Mouse (Mus musculus): Measurements from ENCODE around the gene Acot7.
A peak's percentile ranks its signal among the peaks of the same experiment; 100 is the strongest.

Gene Acot7

DNA sequence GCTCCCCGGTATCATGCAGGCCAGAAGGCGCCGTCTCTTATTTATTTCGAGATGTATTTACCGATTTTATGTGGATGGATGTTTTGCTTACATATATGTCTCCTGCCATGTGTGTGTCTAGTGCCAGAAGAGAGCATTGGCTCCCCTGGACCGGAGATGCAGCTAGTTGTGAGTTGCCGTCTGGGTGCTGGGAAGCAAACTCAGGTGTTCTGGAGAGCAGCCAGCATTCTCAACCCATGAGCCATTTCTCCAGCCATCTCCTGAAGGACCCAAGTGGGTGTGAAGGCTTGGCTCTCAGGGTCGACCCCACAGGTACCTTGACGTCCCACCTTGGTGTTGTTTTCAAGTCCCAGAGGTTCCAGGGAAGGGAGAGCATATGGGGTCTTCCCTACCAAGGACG lies 4.3 kb downstream of the Acot7 start:
- DNase-seq = no peak

DNA sequence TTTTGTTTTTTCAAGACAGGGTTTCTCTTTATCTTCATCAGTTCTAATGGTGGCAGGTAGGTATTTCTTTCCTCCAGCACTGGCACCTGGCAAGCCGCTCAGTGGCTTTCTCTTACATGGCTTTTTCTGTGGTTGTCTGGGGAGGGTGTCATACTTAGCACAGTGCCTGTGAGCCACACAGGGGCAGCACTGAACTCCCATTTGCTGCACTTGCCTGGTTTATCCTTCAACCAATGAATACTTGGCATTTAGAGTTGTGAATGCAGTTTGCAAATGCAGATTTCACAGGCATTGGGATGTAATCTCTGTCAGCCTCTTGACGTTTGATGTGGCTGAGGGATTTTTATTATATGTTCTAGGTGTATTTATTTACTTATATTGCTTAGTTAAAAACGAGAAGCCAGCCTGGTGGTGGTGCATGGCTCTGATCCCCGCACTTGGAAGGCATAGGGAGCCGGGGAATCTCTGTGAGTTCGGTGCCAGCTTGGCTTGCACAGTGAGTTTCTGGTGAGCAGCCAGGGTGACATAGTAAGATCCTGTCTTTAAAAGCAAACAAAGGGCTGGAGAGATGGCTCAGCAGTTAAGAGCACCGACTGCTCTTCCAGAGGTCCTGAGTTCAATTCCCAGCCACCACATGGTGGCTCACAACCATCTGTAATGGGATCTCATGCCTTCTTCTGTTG lies 6.6 kb downstream of the Acot7 start:
- no peak for DNase-seq

DNA sequence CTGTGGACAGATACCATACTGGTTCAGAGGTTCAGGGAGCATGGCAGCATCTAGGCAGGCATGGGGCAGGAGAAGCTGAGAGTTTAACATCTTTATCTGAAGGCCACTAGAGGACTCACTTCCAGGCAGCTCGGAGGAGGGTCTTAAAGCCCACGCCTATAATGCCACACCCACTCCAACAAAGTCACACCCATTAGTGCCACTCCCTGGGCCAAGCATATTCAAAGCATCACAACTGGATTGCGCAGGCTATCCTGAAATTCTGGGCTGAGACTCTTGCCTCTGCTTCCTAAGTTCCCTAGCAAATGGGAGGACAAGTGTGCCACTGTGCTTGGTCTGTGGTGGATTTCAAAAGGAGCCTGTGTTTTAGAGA lies 7.2 kb downstream of the Acot7 start:
- DNase-seq = no peak

DNA sequence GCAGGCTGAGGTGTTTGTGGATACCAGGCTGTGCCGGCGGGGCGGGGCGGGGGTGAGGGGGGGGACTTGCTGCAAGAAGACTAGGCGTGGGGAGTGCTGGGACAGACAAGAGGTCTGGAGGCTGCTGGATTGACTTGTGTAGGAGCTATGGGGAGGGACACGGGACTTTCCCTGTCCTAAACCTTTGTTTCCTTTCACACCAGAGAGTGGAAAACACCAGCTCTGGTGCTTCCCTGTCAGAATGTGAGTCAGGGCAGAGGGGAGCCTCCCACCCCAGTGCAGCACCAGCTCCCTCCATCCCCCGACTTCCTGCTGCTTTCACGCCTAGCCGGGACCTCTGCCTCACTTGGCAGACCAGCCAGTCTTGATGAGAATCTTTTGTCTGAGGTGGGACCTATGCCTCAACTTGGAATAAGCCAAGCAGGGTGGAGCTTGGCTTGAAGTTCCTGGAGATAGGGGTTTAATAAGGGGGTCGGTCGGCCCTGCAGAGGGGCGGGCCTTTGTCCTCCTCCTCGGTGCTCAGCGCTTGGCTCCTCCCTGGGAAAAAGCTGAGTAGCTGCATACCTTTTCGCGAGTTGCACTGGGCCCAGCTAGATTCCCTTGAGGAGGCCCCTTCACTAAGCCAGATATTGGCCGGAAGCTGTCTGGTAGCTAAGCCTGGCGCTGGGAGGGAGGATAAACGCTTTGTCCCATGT lies 7.7 kb downstream of the Acot7 start:
- no peak for DNase-seq

DNA sequence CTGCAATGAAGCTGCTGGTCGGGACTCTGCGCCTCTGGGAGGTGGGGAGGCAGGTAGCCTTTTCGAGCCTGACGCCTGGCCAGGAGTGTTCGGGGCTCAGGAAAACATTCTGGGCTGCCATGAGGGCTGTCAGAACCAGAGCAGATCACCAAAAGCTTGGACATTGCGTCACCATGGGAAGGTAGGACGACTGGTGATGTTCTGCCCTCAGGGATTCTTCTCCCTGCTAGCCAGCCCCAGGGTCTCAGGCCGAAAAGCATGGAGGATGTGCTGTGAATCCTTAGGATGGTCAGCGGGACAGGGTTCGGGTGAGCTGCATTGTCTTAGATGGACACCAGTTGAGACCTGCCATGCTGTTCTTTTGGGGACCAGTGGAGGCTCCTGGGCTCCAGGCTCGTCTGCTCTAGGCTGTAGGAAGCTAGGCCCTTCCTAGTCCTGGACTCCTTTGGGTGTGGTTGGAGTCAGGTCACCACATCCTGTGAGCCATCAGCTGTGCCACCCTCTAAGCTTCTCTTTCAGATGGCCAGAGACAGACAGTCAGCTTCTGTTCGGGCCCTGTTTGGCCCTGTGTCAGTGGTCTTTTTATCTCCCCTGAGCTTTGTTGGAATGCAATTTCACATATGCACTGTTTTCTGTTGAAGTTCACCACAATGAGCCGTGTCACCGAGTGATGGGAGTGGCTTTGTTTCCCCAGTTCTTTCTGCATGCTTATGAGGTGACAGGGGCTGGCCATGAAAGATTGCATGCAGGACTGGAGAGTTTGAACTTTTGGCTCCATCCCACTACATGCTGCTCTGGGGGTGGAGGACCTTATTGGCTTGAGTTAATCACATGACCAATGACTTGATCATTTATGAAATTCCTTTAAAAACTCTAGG lies 8.5 kb downstream of the Acot7 start:
- no peak for DNase-seq

DNA sequence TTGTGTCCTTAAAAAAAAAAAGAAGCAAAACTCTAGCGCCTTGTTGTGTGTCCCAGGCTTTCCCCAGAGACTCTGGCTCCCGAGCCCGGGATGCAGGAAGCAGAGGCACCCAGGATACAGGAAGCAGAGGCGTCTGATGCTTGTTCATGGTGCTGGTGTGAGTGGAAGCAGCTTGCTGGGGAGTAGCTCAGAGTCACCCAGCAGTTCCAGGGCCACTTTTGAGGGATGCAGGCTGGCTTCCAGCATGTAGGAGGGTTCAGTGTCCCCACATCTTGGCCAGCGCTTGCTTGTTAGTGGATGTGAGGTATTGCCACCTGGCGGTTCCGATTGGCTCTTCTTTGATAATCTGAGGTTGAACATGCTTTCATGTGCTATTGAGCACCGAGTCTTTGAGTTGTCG lies 9.2 kb downstream of the Acot7 start:
- no peak for DNase-seq

DNA sequence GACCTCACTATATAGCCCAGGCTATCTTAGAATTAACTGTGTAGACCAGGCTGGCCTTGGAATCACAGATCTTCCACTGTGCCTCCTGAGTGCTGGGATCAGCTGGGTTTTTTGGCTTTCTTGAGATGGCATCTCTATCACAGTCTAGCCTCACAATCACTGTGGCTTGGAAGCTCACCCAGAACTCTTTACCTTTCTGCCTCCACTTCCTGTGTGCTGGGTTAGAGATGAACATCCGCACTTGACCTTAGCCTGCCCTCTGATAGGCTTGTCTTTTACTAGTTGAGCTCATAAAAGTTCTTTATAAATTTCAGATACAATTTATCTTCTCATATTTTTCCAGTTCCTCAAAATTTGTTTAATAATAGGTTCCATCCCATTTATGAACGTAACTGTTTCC lies 10.7 kb downstream of the Acot7 start:
- no peak for DNase-seq

DNA sequence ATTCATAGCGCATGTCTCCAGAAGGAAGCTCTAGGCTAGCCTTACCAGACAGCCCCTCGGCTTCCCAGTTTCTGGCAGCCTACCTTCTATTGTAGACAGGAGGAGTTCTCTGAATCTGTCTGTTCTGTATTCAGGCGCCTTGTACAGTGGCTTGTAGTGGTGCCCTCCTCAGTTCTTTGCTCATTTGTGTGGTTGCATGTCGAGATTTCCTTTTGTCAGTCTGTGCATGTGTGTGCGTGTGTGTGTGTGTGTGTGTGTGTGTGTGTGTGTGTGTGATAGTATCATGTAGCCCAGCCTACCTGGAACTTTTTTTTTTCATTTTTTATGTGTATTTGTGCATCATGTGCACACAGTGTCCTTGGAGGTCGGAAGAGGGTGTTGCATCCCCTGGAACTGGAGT lies 11.1 kb downstream of the Acot7 start:
- no peak for DNase-seq

DNA sequence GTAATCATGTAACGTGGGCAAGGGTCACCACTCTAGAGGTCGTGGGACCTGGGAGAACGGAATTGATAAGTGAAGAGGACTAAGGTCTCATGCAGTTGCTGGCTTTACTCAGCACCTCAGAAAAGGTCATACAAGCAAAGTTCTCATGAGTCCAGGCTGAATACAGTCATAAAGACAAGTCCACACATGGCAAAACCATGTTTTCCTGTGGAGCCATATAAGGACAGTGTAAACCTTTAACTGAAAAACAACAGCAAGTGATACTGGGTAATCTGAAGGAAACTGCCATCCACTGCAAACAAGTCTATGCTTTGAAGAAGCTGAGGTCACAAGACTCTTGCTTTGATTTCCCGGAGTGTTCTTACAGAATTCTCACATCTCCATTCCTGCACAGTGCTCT lies 11.8 kb downstream of the Acot7 start:
- DNase-seq = no peak

DNA sequence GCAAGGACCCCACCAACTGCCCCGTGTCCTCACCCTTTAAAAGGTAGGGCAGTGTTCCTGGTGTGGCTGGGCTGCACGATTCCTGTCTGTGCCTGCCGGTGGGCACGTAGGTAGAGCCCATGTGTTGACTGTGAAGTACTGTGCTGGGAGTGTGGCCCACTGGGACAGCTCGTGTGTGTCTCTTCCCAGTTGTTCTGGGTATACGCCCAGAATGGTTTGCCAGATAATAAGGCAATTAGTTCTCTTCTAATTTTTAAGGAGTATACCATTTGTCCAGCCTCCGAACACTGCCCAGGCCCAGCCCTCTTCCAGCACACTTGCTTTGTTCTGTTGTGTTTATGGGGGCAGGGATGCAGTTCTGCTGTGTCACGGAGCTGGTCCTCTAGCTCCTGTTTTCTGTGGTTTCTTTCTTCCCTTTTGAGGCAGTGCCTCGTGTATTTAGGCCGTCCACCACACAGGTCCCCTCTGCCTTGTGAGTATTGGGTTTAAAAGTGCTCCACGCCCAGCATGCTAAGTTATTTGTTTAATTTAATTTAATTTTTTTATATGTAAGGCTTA lies 12.2 kb downstream of the Acot7 start:
- DNase-seq = no peak

DNA sequence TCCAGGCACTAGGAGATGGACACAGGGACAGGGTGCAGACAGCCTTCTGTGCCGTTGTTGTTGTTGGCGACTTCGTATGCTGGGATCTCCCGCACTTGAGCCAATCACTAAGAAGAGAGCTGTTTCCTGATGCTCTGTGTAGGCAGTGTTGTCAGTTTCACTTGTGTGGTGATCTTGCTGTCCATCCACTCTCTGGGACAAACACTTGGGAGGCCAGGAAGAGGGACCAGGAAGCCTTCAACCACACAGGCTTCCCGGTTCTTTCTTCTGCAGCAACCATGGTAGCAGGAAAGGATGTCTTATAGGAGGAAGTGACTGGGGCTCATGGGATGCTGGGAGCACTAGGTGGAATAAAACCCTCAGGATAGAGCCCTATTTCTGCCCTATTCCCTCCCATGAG lies 12.8 kb downstream of the Acot7 start:
- no peak for DNase-seq

DNA sequence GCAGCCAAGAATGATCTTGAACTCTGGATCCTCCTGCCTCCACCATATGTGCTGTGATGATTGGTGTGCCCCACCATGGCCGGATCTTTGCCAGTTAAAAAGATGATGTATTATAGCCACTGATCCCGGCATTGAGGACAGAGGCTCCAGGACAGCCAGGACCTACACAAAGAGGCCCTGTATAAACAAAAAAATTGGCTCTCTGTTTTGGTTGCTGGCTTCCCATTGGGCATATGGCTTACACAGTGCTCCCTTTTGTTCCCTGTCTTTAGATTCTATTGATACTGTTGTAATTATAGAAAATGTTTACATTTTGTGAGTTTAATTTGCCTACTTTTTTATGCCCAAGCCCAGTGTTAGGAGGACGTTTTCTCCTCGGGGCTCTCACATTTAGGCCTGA lies 14.6 kb downstream of the Acot7 start:
- peak; percentile 31 for DNase-seq

DNA sequence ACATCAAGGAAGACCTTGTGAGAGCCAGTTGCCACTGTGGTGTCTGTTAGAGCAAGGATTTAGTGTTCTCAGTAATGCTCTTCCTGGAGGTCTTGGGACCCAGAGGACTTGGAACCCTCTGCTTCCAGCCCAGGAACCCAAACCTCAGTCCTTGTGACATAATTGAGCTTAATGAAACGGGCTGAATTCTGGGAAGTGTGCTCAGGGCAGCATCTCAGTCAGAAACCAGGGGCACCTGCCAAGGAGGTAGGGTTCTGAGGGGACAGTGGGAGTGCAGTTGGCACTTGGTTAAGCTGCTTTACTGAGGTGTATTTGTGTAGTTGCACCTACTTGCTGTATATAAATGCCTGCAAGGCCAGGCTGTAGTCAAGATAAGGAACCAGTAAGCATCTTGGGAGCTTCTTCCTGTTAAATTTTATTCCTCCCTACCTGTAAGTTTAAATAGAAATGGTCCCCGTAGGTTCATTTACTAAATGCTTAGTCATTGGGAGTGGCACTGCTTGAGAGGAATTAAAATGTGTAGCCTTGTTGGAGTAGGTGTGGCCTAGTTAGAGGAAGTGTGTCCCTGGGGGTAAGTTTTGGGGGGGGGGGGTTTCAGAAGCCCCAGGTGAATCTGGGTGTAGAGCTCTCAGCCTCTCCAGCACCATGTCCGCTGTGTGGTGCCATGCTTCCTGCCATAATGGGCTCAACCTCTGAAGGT lies 16.7 kb downstream of the Acot7 start:
- DNase-seq = peak; percentile 40

DNA sequence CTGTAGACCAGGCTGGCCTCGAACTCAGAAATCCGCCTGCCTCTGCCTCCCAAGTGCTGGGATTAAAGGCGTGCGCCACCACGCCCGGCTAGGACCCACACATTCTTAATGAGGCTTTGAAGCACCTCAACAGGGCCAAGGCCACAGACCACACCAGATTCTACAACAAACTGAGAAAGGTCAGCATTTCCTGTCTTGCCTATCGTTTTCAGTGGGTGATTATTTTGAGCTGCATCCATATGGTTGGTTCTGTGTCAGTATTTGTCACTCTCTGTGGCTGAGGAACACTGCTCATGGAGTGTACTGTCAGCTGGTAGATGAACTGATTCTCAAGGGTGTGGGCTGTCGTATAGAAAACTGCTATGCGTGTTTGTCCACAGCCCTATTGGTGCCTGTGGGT lies 18.3 kb downstream of the Acot7 start:
- no peak for DNase-seq

DNA sequence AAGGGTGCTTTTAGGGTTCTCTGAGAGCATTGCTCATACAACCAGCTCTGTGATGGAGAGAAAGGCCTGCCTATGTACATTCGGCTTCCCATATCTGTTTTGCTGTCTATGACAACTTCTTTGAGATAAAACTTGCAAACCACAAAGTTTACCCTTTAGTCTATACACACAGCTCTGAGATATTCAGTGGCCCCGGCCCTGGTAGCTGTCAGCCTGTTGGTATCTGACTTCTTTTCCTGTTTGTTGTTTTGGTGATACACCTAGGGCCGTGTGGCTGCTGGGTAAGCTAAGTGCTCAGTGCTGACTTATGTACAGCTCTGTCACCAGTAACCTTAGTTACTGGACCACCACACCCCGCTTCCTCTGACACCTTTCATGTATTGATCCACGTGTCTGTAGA lies 19.6 kb downstream of the Acot7 start:
- no peak for DNase-seq

DNA sequence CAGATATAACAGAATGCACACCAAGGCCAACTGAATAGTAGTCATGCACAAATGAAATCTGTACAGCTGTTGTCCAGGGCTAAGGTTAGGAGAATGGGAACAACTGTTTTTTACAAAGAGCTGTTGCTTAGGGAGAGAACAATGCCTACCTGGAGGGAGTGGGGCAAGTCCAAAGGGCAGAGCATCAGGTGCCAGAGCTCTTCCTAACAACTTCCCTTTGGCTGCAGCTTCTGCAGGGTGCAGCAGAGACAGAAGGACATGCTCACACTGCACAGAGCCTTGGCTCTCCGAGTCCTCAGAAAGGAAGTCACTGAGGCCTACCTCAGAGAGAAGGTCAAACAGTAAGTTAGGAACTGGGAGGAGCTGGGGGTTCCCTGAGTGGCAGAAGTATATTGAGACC lies 21.7 kb downstream of the Acot7 start:
- no peak for DNase-seq

DNA sequence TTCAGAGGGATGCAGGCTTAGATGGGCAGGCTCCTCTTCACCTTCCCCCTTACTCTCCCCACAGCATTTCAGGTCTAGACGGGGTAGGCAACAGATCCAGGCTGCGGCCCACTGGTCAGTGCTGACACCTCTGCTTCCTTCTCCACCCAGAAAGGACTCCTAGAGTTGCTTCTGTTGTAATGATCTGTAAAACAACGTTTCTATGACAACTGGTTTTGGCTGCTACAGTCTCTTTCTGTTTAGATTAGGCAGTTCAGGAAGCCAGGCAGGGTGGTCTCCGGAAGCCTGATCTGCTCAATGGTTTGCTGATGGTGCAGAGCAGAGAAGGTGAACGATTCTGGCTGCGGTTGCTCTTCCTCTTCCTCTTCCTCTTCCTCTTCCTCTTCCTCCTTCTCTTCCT lies 23.6 kb downstream of the Acot7 start:
- no peak for DNase-seq

DNA sequence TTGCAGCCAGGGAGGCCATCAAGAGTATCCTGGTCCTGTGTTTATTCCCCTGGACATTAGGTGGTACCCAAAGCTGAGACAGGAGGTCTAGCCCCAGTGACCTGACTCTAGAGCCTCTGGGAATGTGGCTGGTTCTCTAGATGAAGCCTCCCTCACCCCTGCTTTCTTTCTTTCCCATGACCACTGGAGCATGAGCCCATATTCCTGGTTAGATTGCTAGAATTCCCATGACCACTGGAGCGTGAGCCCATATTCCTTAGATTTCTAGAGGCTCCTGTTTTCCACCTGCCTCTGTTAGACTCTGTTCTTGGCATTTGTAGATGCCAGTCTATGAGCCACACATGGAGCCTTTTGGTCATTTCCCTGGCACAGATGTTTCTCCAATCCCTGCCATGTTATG lies 24.5 kb downstream of the Acot7 start:
- DNase-seq = peak; percentile 39

DNA sequence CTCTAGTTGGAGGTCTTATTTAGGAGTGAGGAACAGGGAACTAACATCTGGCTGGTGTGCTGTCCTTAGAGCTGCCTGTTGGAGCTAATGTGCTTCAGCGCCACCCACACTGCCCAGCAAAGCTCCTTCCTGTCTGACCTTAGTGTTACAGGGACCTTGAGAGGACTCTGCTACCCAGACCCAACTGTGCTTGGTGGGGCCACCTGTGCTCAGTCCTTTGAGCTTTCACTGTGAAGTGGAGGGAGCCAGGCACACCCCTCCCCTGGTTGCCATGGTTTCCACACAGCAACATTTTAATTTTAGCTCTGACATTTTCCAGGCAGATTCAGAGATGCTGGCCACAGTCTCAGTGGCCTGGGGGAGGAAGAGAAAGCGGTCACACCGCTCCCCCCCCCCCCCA lies 25.0 kb downstream of the Acot7 start:
- DNase-seq = no peak

DNA sequence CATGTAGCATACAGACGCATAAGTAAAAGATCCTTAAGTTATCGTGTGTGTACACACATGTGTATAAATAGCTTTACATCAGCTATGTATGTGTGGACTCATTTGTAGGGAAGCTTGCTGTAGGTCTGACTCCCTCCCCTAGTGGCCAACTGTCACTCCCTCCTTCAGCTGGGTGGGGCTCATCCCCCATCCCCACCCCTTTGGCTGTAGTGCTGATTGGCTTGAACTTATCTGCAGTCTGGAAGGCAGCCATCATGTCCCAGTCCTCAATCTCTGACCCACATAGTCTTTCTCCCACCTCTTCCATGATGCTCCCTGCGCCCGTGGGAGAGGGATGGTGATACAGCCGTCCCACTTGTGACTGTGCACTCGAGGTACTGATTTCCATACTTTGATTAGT lies 26.7 kb downstream of the Acot7 start:
- no peak for DNase-seq

DNA sequence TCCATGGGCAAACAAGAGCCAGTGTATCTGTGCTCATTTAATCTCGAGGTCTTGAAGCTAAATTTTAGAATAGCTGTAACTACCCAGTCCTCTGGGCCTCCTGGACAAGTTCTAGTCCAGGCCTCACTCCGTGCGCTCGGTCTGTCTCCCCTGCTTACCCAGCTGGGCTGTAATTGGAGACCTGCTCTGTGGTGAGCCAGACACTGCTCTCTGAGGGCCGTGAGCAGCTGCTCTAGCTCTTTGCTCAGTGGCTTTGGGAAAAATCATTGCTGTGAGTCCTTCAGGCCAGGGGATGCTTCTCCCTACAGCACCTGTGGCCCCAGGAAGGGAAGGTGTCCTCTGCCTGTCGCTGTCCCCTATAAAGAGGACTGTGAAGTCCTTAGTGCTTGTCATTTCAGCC lies 28.3 kb downstream of the Acot7 start:
- DNase-seq = no peak

DNA sequence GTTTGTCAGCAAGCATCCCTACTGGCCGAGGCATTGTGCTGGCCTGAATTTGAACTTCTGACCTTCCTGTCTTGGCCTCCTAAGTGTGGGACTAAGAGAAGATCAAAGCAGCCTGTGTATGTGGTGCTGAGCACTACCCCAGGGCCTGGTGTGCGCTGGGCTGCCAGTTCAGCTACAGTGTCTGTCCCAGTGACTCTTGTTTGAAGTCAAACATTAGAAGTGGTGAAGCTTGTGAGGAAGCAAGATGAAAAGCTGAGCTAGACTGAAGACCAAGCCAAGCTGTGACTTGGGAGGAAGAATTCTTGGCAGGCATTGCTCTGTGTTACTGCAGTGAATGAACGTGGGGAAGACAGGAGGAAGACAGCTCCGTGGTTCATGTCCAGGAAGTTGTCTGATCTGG lies 31.7 kb downstream of the Acot7 start:
- DNase-seq = no peak

DNA sequence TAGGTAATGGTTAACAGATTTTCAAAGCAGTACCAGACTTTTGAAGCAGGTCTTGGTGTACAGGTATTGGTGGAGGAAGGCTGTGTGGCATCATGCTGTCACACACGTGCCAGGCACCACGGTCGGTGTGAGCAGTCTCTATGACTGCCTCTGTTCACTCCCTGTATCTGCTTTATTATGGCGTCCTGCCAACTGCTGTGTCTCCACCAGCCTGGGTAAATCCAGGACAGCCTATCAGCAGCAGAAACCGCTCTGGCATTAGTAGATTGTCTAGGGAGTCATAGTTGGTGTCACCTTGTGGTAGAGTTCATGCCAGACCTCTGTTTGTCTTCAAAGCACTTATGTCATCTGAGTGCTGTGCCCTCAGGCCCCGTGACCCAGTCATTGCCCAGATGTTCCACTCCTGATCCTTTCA lies 34.2 kb downstream of the Acot7 start:
- DNase-seq = peak; percentile 65

Data from kidney, adult 9 months (tissue).